Mouse (Mus musculus) brain, embryonic 14.5 days (tissue): ENCODE measurements around the gene Sos2. TPM values are rescaled to one million over a fixed set of nuclear protein-coding genes. Genes with fewer than 3 reads are reported as not detected.
A peak's percentile ranks its signal among the peaks of the same experiment; 100 is the strongest.

ENCODE experiments used
- DNase-seq: peaks from one replicate; pipeline ENCODE4 v3.0.0-alpha.2; 2011; ENCODE audit warnings: low read depth
- CTCF ChIP-seq: fragments of 200-500 bp; IDR thresholded peaks from 2 replicates; pipeline ENCODE4 v1.5.1; 2012; ENCODE audit warnings: inconsistent platforms, mild to moderate bottlenecking, moderate library complexity, borderline replicate concordance; ENCODE audit not compliant: insufficient read depth, insufficient read length; ENCODE audit errors: extremely low read depth
- POLR2A ChIP-seq: fragments of 200-500 bp; IDR thresholded peaks from 2 replicates; pipeline ENCODE4 v1.6.1; 2012; ENCODE audit warnings: mild to moderate bottlenecking, inconsistent platforms, borderline replicate concordance; ENCODE audit not compliant: poor library complexity, insufficient read depth, insufficient read length, severe bottlenecking; ENCODE audit errors: extremely low read depth
- polyA plus RNA-seq: library from polyadenylated mRNA; depleted of rRNA; stranded (reverse); fragments of >200 nt; gene quantifications from 2 replicates; pipeline ENCODE4 v1.2.3, GENCODE M21; 2012; rRNA removed

The Sos2 gene
- polyA plus RNA-seq, result 36.0 and 41.8 TPM in 2 replicates

- TF ChIP-seq CTCF, result no peak
- peak; percentile 46; the same call in 1 of the 2 replicates for TF ChIP-seq POLR2A
- peak; percentile 64 for DNase-seq
These were observed at the start of gene Sos2 for GRCm38 (mm10) chr12:69681566-69682061. Gene Sos2 (minus strand): TSS chr12:69681852.

DNA sequence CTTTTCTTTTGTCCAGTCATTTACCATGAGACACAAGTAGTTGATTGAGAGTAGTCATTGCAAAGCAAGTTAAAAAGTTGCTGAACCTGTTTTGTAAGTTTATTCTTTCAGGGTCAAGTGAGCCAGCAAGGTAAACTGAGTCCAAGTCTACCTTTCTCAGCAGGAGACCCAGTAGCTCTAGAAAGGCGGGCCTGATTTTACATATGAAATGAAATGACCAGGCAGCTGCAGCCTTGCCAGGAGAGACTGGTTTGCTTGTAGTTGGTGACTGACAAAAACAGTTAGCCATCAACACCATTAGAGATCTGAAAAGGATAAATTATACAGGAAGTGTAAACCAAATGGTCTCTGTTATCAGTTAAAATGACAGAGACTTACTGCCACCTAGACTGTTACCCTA lies 48.7 kb upstream of the Sos2 start:
- no peak for DNase-seq

GRCm38 (mm10) chr12:69729246-69729645 lies 47.6 kb upstream of the Sos2 start:
- no peak for TF ChIP-seq POLR2A
- no peak for TF ChIP-seq CTCF
- no peak for DNase-seq

More for the DNA sequence above, 48.7 kb upstream of the Sos2 start:
- no peak for TF ChIP-seq CTCF
- no peak for TF ChIP-seq POLR2A

DNA sequence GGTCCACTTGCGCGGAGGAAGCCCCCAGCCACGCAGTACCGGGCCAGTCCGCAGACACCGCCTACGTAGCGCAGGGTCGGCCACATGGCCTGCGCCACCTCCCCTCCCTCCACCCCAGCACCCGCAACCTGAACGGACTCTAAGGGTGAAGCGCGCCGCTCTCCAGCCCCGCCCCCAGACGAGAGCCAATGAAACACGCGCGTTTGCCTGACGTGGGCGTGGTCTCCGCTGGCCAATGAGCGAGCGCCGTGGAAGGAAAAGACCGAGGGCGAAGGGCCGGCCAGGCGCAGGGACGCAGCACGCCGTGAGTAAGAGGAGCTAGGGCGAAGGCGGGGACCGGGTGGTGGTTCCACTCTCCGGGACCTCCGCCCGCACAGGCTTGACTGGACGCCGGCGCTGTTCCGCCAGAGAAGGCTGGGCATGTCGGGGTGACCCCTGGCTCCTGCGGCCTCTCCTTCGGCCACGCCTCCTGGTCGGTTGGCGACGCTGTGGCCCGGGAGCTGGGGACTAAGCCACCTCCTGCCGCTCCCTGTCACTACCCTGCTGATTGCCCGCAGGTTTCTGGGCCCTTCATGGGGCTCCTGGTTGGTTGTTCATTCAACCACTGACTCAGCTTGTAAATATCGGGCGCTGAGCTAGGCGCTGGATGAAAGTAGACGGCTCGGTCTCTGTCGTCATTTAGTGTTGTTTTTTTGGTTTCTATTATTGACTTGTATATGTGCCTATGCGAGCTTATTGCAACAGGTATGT lies 43.2 kb upstream of the Sos2 start, which contains the start of the genes L2hgdh and Atp5s:
Gene L2hgdh, minus strand, starts transcription at position 163 of the 750 bp plus-strand sequence.
Gene Atp5s, plus strand, starts transcription at position 240 of the 750 bp plus-strand sequence.
- DNase-seq, result peak; percentile 97
- TF ChIP-seq POLR2A (peak; percentile 48; the same call in 1 of the 2 replicates), CTCF (no peak)

DNA sequence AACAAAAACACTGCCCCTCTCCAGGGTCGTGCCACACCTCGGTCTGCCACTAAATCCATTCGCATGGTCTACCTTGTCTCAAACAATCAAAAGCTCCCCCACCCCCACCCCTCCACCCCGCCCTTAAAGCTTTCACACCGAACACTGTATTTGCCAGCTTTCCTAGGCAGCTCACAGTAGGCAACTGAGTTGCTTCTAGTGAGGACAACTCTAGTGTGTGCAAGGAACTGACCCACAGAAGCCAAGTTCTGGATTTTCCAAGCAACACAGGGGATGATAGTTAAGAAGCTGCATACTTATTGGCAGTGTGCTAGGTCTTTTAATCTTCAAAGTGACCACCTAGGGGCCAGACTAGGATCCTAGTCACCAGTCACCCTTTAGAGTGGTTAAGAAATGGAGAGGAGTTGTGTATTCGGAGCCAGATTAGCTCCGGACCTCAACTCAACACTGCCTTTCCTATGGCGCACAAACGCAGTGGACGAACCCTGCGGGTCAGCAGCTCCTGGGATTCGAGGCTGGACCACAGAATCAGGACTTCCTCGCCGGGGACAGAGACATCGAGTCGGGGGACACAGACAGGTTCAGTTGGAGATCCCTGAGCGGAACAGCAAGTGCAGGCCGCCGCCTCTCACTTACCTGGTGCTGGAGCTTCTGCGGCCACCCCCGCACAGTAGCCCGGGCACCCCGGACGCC lies 42.5 kb upstream of the Sos2 start:
- TF ChIP-seq POLR2A, result no peak
- no peak for TF ChIP-seq CTCF
- DNase-seq, result no peak

GRCm38 (mm10) chr12:69723376-69723775 lies 41.7 kb upstream of the Sos2 start:
- TF ChIP-seq CTCF, result no peak
- no peak for TF ChIP-seq POLR2A
- no peak for DNase-seq

GRCm38 (mm10) chr12:69722857-69723256 lies 41.2 kb upstream of the Sos2 start:
- TF ChIP-seq CTCF (no peak), POLR2A (no peak)
- no peak for DNase-seq

GRCm38 (mm10) chr12:69713628-69714027 lies 32.0 kb upstream of the Sos2 start:
- no peak for DNase-seq
- no peak for TF ChIP-seq POLR2A
- no peak for TF ChIP-seq CTCF

GRCm38 (mm10) chr12:69704799-69705458 lies 23.3 kb upstream of the Sos2 start:
- TF ChIP-seq POLR2A (no peak), CTCF (no peak)
- no peak for DNase-seq

GRCm38 (mm10) chr12:69698352-69698751 lies 16.7 kb upstream of the Sos2 start:
- TF ChIP-seq POLR2A, result no peak
- no peak for TF ChIP-seq CTCF
- DNase-seq, result no peak

- TF ChIP-seq CTCF (peak; percentile 20; the same call in 1 of the 2 replicates), POLR2A (no peak)
These were observed 15.1 kb upstream of the Sos2 start for GRCm38 (mm10) chr12:69696746-69697145.

DNA sequence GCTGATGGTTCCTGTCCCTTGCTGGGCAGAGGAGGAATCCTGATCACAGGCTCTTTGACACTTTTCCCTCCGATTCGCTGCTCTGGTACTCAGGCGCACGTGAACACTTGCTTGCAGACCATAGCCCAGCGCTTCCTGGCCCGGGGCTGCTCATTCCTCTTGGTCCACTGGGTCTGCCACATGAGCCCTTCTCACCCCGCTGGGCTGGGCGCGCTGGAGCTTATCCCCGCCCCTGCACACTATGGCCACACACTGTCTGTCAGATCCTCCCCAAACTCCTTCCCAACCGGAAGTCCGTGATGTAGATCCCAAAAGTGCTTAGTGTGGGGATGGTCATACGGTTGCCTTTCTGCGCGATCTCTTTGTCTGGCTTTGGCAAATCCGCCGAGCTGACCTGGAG lies 11.8 kb upstream of the Sos2 start:
- TF ChIP-seq POLR2A (no peak), CTCF (no peak)
- DNase-seq, result no peak

More at GRCm38 (mm10) chr12:69696746-69697145, 15.1 kb upstream of the Sos2 start:
- DNase-seq, result peak; percentile 67
